Mouse (Mus musculus): ENCODE measurements around the gene Slc1a7.

Slc1a7 gene

GRCm38 (mm10) chr4:108005328-108005727 lies 37.2 kb downstream of the Slc1a7 start:
- in situ Hi-C loops (cut with MboI; ENCODE audit: low sequenced_read_pairs), result no loop called here

DNA sequence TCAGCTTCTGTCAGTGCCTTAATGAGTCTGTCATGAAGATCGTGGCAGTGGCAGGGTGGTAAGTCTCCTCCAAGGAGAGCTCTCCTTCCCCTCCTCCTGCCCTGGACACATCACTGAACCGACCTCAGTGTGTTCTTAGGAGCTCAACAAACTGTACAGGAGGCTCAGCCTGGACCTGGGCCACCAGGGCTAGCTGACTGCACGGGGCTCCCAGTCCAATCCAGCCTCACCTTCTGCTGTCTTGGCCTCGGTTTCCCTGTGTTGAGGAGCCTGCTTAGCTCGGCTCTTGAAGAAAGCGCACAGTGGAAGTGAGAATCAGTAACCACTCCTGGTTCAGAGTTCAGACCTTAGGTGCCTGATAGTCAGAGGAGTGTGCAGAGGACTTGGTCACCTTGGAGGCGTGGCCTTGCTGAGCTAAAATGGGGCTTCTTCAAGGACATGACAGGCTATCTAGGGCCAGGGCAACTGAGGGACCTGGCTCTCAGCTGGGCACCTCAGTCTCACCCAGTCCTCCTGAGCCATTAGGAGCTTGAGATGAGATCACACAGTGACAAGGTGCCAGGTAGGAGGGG lies 39.5 kb downstream of the Slc1a7 start:
- in situ Hi-C loops (cut with MboI; ENCODE audit: low sequenced_read_pairs), result no loop called here

DNA sequence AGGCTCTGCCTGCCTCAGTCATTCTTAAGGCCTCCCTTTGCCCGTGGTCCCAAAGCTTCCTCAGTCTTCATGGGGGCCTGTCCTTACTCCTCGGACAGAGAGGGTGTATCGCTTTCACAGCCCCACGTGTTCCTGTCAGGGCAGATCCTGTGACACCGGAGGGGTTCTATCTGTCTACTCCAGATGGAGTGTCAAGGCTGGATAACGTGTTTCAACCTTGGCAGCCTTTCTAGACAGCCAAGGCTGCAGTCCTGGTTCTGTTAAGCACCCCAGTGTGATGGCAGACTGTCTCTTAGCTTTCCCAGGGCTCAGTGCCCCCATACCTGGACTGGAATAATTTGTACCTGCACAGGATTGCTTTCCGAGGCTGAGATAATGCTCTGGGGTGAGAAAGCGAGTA lies 40.4 kb downstream of the Slc1a7 start:
- in situ Hi-C loops (cut with MboI; ENCODE audit: low sequenced_read_pairs), result no loop called here

GRCm38 (mm10) chr4:108014466-108014865 lies 46.3 kb downstream of the Slc1a7 start:
- in situ Hi-C loops (cut with MboI; ENCODE audit: low sequenced_read_pairs), result no loop called here

DNA sequence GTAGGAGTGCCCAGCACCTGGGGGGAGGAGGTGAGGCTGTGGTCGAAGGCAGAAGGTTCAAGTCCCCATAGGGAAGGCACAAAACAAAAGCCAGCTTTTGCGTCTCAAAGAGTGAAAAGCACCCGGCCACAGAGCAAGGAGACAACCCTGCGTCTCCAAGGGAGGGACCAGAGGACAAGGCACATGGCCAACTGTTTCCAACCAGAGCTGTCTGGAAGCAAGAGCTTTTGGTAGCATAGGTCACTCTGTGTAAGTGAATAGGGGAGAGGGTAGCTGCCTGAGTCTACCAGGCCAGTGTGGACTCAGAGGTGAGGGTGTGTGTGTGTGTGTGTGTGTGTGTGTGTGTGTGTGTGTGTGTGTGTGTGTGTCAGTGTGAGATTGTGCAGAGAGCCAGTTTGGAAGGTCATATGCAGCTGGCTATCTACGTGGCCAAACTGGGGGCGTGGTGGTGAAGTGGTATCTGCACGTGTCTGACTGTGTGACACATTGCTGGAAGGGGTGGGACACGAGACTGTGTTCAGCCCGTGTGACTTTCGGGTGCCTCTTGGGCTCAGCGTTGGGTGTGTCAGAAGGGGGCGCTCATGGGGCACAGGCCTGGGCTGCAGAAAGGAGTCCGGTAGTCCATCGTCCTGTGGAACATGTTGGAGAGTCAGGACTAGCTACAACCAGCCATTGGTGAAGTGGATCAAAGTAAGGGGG lies 47.1 kb downstream of the Slc1a7 start:
- in situ Hi-C loops (cut with MboI; ENCODE audit: low sequenced_read_pairs), result no loop called here

DNA sequence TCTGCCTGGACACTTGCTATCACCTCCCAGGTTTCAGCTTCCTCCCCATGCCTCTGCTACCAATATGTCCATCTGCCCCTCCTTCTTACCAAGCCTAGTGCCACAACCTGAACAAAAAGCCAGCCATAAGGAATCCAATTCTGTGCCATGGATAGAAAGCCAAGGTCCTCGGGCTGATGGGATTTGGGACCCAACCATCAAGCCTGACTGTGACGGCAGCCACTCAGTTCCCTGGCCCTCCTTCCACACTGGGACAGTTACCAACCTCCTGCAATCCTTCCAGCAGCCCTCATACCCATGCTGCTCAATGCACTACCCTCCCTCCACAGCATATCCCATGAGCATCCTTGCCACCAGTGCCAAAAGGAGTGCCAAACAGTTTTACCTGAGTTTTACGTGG lies 48.2 kb downstream of the Slc1a7 start:
- in situ Hi-C loops (cut with MboI; ENCODE audit: low sequenced_read_pairs), result no loop called here

- in situ Hi-C loops (cut with MboI; ENCODE audit: low sequenced_read_pairs), result no loop called here
Measured at GRCm38 (mm10) chr4:108017839-108018238, 49.7 kb downstream of the Slc1a7 start.

DNA sequence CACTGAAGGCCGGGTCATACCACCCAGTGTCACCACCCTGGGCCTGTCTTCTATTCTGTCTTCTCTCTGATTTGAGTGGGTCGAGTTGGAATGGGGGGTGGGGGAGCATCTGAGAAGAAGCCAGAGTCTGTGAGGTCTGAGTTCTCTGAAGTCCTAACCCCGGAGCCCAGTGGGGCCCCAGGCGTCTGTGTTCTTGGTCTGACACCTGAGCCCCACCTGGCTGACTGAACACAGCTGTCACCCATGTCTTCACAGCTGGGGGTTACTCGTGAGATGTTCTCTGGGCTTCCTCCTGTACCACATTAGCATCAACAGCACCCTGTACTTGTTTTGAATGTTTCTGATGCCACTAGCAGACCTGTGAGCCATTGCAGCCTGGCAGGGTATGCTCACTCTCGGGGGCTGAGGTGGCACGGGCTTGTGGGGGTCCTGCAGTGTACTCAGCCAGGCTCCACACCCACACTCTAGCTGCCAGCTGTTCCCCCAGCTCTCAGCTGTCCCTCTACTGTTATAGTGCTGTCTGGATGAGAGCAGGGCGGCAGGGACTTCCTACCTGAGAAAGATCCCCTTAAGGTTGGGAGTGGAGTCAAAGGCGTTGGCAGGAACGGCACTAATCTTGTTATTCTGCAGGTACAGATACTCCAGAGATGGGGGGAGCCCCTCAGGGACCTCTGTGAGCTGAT lies 50.2 kb downstream of the Slc1a7 start:
- in situ Hi-C loops (cut with MboI; ENCODE audit: low sequenced_read_pairs), result no loop called here

GRCm38 (mm10) chr4:108018961-108019921 lies 51.1 kb downstream of the Slc1a7 start:
- in situ Hi-C loops (cut with MboI; ENCODE audit: low sequenced_read_pairs), result no loop called here

DNA sequence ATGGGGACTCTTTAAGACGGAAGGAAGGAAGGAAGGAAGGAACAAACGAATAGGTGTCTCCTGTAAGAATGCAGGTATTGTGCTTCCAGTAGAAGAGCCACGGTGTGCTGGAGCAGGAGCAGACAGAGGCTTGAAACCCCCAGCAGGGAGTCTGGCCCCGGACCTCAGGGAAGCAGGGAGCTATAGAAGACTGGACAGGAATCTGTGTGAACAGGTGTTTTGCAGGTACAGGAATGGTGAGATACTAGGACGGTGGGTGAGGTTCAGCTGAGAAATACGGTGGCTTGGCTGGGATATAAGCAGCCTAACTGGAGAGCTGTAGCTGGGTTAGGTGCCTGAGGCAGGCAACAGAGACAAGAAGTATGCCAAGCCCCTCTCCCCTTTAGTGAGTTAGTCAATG lies 52.0 kb downstream of the Slc1a7 start:
- in situ Hi-C loops (cut with MboI; ENCODE audit: low sequenced_read_pairs), result no loop called here

DNA sequence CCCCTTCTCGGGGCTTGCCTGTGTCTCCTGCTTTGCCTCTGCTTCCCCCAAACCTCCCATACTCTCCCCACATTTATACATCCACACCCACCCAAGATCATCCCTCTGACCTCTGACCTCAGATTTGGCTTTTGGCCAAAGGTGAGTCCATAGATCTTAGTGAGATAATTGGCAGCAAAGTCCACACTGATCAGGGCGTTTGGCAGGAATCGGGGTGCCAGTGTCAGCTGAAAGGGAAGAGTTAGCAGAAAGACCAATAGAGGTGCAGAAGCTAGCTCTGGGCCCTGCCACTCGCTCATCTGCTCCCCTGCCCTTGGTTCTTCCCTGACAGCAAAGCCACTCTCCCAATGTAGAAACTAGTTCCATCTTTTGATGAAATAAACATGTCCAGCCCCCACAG lies 55.1 kb downstream of the Slc1a7 start:
- in situ Hi-C loops (cut with MboI; ENCODE audit: low sequenced_read_pairs), result no loop called here

GRCm38 (mm10) chr4:108024641-108025040 lies 56.5 kb downstream of the Slc1a7 start:
- in situ Hi-C loops (cut with MboI; ENCODE audit: low sequenced_read_pairs), result no loop called here

- in situ Hi-C loops (cut with MboI; ENCODE audit: low sequenced_read_pairs), result no loop called here
Measured at GRCm38 (mm10) chr4:108025269-108025668, 57.1 kb downstream of the Slc1a7 start.

GRCm38 (mm10) chr4:108026193-108026592 lies 58.1 kb downstream of the Slc1a7 start:
- in situ Hi-C loops (cut with MboI; ENCODE audit: low sequenced_read_pairs), result no loop called here

- in situ Hi-C loops (cut with MboI; ENCODE audit: low sequenced_read_pairs), result no loop called here
Measured at GRCm38 (mm10) chr4:108030888-108031501, 62.9 kb downstream of the Slc1a7 start.

- in situ Hi-C loops (cut with MboI; ENCODE audit: low sequenced_read_pairs), result no loop called here
Measured at GRCm38 (mm10) chr4:108031502-108032351, 63.6 kb downstream of the Slc1a7 start.

- in situ Hi-C loops (cut with MboI; ENCODE audit: low sequenced_read_pairs), result no loop called here
Measured at GRCm38 (mm10) chr4:108032352-108032849, 64.3 kb downstream of the Slc1a7 start.

GRCm38 (mm10) chr4:108033041-108033764 lies 65.1 kb downstream of the Slc1a7 start:
- in situ Hi-C loops (cut with MboI; ENCODE audit: low sequenced_read_pairs), result no loop called here

DNA sequence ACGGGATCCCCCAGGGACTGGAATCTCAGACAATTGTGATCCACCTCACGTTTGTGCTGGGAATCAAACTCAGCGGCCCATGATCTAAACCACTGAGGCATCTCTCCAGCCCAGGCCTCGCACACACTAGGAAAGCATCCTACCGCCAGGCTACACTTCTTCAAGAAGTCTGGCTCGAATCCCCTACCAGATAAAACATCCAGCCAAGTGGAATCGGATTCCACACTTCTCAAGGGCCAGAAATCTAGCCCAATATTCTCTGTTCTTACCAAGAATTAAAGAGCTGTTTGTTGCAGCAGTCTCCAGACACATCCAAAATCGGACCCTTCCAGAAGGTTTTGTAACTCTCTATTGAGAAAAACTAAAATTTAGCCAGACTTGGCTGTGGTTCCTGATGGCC lies 68.9 kb downstream of the Slc1a7 start:
- in situ Hi-C loops (cut with MboI; ENCODE audit: low sequenced_read_pairs), result no loop called here
